Mouse (Mus musculus): ENCODE measurements at regions not wholly inside any gene's neighbourhood (a gene's known extent, or its start where the extent isn't known, plus 50 kb on each side); places are given as distances from the start of the nearest gene placed in this dataset.
"Not testable (repeated sequence)": the region's sequence is repeated elsewhere in the genome, so short reads cannot be mapped to it uniquely, and the experiment has no call there.

GRCm38 (mm10) chr3:57957352-57957751 lies 109.5 kb upstream of the Pfn2 start:
- in situ Hi-C loops (cut with MboI, MseI), result no loop called here

- in situ Hi-C loops (cut with MboI, MseI), result no loop called here
Measured at GRCm38 (mm10) chr3:57963965-57964364, 116.1 kb upstream of the Pfn2 start.

- in situ Hi-C loops (cut with MboI, MseI), result not testable (repeated sequence)
Measured at GRCm38 (mm10) chr3:57970614-57971013, 122.7 kb upstream of the Pfn2 start.

- in situ Hi-C loops (cut with MboI, MseI), result no loop called here
Measured at GRCm38 (mm10) chr3:57972469-57973245, 124.8 kb upstream of the Pfn2 start.

- in situ Hi-C loops (cut with MboI, MseI), result no loop called here
Measured at GRCm38 (mm10) chr3:57973546-57973945, 125.7 kb upstream of the Pfn2 start.

GRCm38 (mm10) chr3:57975379-57975778 lies 127.5 kb upstream of the Pfn2 start:
- in situ Hi-C loops (cut with MboI, MseI), result no loop called here

GRCm38 (mm10) chr3:57976640-57977229 lies 128.9 kb upstream of the Pfn2 start:
- in situ Hi-C loops (cut with MboI, MseI), result no loop called here

GRCm38 (mm10) chr3:57988175-57988574 lies 140.3 kb upstream of the Pfn2 start:
- in situ Hi-C loops (cut with MboI, MseI), result no loop called here

- in situ Hi-C loops (cut with MboI, MseI), result no loop called here
Measured at GRCm38 (mm10) chr3:57990738-57991137, 142.9 kb upstream of the Pfn2 start.

GRCm38 (mm10) chr3:57998121-57999102 lies 150.5 kb upstream of the Pfn2 start:
- in situ Hi-C loops (cut with MboI, MseI), result no loop called here

- in situ Hi-C loops (cut with MboI, MseI), result no loop called here
Measured at GRCm38 (mm10) chr3:58002792-58003574, 155.1 kb upstream of the Pfn2 start.

GRCm38 (mm10) chr3:58024750-58025392 lies 177.0 kb upstream of the Pfn2 start:
- in situ Hi-C loops (cut with MboI, MseI), result no loop called here

GRCm38 (mm10) chr3:58049618-58050017 lies 201.7 kb upstream of the Pfn2 start:
- in situ Hi-C loops (cut with MboI, MseI), result no loop called here

- in situ Hi-C loops (cut with MboI, MseI), result no loop called here
Measured at GRCm38 (mm10) chr3:58054726-58055125, 206.8 kb upstream of the Pfn2 start.

GRCm38 (mm10) chr3:58055181-58055580 lies 207.3 kb upstream of the Pfn2 start:
- in situ Hi-C loops (cut with MboI, MseI), result no loop called here

GRCm38 (mm10) chr3:58056191-58057063 lies 208.5 kb upstream of the Pfn2 start:
- in situ Hi-C loops (cut with MboI, MseI), result no loop called here

GRCm38 (mm10) chr3:58057064-58057396 lies 209.2 kb upstream of the Pfn2 start:
- in situ Hi-C loops (cut with MboI, MseI), result no loop called here

- in situ Hi-C loops (cut with MboI, MseI), result no loop called here
Measured at GRCm38 (mm10) chr3:58058134-58058533, 210.3 kb upstream of the Pfn2 start.

GRCm38 (mm10) chr3:58063852-58064549 lies 216.1 kb upstream of the Pfn2 start:
- in situ Hi-C loops (cut with MboI, MseI), result no loop called here
